Mouse (Mus musculus) CD8-positive naive resting alpha-beta T cell, adult 2 months (primary cell): Measurements from ENCODE around the gene Nufip2.
"Not testable (repeated sequence)": the region's sequence is repeated elsewhere in the genome, so short reads cannot be mapped to it uniquely, and the experiment has no call there.

Source experiments
- DNase-seq, 2 experiments: peaks; one replicate each; pipeline ENCODE4 v3.0.0; 2022; ENCODE audit warnings: low read depth in 2 of 2, low spot score in 2 of 2

Gene Nufip2

DNA sequence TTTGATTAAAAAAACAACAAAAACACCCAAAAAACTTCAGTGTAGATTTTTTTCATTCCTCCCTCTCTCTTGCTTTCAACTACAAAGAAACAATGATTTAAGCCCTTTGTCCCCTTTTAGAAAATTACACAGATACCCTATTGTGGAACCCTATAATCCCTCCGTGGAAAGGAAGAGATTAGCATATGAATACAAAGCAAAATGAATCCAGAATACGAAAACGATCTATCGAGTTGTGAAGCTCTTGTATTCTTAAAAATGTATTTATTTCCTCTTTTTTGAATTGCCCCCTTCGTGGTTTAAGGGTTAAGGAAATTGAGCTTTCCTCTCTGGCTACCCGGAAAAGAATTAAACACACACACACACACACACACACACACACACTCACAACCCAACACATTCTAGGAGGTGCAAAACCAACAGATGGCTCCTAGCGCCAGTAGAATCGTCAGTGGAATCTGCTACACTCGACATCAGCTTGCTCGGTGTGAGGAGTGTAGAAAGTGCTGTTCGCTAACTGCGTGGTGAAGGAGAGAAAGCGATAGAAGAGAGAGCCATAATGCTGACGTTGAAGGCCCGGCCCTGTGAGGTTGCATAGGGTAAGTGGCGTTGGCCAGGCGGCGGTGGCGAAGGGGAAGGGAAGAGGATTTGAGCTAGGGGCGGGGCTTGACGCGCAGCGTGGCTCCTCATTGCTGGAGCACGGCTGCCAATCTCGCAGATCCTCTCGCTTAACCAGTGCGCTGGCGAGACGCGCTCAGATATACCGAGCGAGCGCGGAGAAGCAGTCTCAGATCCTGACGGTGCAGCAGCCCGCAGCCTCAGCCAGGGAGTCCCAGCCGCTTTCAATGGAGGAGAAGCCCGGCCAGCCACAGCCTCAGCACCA lies at the start of gene Nufip2:
Gene Nufip2, plus strand, starts transcription at position 773 of the 883 bp plus-strand sequence.
- peak; percentile 97 to 98 for DNase-seq

DNA sequence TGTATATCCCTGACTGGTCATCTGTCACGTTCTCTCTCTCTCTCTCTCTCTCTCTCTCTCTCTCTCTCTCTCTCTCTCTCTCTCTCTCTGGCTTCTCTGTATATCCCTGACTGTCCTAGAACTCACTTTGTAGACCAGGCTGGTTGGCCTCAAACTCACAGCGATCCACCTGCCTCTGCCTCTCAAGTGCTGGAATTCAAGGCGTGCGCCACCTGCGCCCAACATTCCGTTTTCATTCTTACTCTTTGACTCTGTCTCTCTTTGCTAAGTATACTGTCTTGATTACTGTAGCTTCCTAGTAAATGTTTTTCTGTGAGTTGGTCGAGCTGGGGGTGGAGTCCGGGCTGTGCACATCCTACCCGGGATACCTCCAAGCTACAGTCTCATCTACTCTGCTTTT lies 44.6 kb upstream of the Nufip2 start:
- DNase-seq: no peak

DNA sequence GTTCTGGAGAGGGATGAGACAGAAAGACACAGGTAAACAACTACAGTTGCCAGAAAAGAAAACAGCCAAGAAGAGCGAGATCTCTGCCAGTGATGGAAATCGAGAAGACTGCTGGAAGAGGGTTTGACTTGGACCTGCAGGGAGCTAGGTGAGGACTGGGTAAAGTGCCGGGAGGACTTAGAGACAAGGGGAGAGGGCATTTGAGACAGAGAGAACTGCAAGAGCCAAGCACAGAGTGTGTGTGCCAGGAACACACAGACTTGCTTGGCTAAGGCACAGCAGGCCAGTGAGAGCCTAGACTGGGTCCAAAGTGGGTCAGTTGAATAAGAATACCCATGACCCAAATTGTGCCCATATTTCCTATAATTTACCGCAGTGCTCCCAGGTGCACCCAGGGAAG lies 40.5 kb upstream of the Nufip2 start:
- no peak for DNase-seq

DNA sequence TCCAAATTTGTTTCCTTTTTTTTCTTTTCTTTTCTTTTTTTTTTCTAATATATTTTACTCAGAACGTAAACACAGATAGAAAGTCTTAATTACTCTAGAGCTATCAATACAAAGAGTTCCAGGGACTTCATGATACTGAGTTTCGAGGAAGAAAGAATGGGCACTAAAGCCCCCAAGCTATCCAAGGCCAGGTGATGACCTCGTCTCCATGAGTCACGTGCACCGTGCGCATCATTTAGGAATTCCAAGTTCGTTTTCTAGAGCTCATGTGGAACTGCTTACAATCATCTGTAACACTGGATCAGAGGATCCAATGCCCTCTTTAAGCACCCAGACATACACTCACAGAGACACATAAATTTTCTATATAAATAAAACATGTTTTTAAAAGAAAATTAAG lies 37.1 kb upstream of the Nufip2 start:
- DNase-seq: no peak

DNA sequence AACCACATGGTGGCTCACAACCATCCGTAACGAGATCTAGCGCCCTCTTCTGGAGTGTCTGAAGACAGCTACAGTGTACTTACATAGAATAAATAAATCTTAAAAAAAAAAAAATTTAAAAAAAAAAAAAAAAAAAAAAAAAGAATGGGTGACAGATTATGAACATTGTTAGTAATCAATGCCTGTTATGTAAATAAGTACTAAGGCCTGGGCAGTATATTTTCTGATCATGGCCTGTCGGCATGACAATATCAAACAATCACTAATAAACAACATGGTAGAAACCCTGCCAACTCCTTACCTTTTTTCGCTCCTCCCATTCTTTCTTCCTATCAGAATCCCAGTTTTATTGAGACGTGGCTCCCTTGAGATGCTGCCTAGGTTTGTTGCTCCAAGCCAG lies 33.5 kb upstream of the Nufip2 start:
- DNase-seq: no peak

DNA sequence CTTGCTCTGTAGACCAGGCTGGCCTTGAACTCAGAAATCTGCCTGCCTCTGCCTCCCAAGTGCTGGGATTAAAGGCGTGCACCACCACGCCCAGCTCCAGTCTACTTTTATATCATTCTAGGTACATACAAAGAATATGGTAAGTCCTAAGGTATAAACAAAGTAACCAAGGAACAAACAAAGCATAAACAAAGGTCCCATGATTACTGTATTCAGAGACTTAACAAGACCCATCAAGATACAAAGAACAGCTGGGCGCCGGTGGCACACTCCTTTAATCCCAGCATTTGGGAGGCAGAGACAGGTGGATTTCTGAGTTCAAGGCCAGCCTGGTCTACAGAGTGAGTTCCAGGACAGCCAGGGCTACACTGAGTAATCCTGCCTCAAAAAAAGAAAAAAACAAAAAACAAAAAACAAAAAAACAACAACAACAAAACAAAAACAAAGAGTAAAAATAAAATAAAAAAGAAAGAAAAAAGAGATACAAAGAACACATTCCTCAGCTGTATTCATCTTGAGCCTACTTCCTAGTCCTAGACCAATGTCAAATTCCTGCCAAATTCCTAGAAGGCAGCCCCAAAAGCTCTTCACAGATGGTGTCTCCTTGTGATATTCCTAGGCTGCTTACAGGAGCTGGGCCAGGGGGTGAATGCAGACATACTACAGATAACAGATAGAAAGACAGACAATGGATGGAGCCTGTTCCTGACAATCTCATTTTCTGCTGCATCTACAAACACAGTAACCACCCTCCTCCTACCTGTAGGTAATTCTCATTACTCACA lies 32.4 kb upstream of the Nufip2 start:
- DNase-seq: not testable (repeated sequence)

DNA sequence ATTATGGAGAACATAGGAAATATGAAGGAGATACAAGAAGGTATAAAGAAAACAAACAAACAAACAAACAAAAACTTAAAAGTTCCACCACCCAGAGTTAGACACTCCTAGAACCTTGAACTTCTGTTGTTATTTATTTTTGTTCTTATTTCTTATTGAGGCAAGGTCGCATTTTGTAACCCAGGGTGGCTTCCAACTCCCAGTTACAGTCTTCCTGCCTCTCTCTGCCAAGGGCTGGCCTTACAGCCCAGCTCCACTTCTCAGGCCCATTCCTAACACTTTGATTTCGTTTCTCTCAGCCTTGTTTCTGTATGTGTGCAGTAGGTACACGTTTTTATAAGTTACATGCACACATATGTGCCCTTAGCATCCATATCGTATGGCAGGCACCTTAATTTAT lies 26.0 kb upstream of the Nufip2 start:
- no peak for DNase-seq

DNA sequence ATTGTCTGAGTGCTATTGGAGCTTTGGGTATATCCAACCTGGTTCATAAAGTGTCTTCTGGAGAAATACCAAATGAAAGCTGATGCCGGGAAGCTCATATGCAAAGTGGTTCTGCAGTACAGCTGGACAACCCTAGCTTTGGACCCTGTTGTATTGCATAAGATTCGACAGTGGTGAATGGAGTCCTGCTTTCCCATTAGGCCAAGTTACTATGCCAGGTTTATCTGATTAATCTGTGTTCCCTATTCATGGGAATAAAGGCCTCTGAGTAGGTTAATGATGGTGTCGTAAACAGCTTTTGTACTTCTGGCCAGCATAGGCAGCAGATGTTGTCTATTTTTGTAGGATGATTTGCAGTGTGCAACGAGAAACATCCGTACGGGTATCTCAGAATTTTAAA lies 22.3 kb upstream of the Nufip2 start:
- DNase-seq: no peak

DNA sequence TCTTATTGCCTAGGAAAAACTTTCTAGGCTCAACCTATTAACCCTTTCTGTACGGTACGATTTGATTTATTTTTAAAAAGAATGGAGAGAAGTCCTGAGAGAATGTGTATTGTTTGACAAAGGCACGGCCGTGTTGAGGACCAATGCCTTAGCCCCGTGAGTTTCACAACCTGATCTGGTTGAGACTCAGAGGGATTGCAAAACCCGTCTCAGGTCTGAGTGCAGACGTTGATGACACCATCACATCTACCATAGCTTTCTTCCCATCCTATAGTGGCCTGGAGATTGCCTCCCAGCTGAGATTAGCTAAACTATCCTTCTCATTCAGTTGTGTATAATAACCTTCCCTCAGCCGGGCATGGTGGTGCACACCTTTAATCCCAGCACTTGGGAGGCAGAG lies 21.9 kb upstream of the Nufip2 start:
- DNase-seq: no peak

DNA sequence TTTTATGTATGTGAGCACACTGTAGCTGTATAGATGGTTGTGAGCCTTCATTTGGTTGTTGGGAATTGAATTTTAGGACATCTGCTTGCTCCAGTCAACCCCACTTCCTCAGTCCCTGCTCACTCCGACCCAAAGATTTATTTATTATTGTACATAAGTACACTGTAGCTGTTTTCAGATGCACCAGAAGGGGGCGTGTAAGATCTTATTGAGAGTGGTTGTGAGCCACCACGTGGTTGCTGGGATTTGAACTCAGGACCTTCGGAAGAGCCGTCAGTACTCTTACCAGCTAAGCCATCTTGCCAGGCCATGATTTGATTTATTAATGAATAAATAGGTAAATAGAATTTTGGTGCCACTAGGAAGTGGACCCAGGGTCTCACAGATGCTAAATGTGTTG lies 20.6 kb upstream of the Nufip2 start:
- peak in 1 of 2 experiments; percentile 9 for DNase-seq

DNA sequence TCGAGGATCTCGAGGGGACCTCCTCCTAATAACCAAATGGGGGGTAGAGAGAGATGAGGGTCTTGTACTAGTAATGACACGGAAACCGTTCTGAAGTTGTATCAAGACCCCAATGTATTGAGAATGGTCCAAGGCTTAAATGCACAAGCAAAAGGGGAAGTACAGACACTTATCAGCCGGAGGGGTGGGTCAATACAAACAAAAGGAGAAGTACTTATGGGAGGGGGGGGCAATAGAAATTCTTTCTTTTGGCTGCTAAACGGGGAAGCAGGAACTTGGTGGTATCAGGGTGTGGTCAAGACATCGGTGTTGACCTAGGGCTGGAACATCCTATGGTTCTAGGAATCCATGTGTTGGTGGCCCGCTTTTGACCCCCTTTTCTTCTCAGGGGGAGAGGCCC lies 19.2 kb upstream of the Nufip2 start:
- DNase-seq: not testable (repeated sequence)

DNA sequence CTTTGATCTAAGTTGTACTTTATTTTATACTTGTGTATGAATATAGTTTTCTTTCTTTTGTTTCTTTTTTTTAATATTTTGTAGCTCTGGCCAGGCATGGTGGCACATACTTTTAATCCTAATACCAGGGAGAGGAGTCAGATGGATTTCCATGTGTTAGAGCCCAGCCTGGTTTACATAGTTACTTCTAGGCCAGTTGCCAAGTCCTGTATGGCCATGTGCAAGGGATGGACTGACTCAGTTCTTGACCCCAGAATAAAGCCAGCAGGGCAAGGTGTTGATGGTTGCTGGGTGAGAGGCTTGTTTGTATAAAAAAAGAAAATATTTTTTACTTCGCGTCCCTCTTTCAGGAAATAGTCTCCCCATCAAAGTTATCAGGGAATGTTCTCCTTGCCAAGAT lies 13.2 kb upstream of the Nufip2 start:
- no peak for DNase-seq

DNA sequence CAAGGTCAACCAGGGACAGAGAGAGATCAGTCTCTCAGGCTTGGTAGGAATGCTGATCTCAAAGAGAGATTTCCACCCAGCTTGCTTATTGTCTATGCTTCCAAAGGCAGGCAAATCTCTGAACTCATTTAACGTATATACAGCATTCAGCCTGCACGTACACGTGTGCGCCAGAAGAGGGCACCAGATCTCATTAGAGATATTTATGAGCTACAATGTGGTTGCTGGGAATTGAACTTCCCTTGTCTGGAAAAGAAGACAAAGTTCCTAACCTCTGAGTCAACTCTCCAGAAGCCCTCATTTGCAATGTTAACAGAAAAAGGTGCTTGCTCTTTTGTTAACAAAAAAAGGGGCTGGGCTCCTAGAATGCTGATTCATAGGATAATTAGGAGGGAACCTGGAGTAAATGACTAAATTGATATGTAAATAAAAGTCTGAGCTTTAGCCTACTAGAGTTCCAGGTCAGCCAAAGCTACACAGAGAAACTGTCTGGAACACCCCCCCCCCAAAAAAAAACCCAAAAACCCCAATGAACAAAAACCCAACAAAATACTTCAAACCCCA lies 12.4 kb upstream of the Nufip2 start:
- no peak for DNase-seq

DNA sequence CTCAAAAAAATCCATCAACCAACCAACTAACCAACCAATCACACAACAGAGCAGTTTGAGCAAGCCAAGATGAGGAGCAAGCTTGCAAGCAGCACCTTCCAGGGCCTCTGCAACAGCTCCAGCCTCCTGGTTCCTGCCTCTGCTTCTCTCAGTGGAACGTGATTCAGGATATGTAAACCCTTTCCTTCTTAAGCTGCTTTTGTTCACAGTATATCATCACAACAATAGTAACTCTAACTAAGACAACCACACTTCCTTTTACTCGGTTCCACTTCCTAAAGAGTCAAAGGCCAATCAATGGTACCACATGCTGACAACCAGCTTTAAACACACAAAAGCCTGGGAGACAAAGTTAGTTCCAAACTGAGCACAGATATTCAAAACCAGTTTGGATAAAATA lies 5.9 kb upstream of the Nufip2 start:
- no peak for DNase-seq

DNA sequence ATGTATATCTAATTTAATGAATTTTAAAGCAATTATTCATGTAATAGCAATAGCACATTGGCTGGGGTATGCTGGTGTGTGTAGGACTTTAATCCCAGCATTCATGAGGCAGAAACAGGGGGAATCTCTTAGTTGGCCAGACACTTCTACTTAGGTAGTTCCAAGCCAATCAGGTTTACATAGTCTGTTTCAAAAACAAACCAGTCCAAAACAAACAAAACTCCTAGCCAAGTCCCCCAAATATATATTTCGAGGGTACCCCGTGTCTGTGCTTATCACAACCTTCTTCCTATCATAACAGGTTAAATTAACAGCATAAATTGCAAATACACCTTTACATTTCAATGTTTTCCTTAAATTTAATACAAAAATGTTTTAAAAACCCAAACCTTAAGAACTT lies 1.1 kb upstream of the Nufip2 start:
- DNase-seq: no peak

DNA sequence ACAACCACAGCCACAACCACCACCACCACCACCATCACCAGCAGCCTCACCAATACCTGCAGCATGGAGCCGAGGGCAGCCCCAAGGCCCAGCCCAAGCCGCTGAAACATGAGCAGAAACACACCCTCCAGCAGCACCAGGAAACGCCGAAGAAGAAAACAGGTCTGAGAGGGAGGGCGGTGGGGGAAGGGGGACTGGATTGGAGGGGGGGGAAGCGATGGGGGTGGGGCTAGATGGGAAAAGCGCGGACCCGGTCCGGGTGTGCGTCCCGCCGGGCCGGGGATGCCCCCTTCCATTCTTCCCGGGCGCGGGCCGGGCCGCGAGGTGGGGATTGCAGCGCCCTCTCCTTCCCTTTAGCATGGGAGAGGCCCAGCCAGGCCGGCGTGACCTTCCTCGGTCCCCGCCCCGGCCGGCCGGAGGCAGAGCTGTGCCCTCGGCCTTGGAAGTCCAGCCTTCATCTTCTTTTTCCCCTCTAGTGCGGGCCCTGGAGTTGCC lies 438 bp downstream of the Nufip2 start:
- peak in 1 of 2 experiments; percentile 23 for DNase-seq

DNA sequence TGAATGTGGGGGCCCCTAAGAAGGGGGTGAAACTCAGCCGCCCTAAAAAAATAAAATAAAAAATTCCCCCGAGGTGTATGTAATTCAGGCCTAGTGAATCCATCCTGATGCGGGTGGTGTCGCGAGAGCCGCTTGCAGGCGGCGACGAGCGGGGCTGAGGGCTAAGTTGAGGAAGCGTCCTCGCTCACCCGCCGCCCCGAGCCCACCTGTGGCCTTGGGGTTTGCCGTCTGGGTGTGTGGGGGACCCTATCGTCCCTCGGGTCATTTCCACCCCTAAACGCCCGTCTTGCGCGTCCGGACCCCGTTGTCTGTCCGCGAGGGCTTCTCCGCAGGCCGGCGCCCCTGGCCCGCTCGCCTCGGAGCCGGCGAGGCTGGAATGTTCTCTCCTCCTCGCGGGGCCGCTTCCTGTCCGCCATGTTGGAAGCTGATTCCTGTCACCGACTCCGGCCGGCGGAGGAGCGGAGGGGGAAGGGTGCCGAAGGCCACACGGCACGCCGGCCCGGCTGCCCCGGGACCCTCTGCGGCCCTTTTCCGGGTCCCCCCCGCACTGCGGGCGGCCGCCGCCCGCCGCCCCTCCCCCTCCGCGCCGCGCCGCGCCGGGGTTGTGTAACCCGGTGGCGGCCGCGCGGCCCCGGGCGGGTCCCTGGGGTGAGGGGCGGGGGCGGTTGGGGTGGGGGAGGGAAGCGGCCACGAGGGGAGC lies 1.0 kb downstream of the Nufip2 start:
- DNase-seq: peak; percentile 50 to 56

DNA sequence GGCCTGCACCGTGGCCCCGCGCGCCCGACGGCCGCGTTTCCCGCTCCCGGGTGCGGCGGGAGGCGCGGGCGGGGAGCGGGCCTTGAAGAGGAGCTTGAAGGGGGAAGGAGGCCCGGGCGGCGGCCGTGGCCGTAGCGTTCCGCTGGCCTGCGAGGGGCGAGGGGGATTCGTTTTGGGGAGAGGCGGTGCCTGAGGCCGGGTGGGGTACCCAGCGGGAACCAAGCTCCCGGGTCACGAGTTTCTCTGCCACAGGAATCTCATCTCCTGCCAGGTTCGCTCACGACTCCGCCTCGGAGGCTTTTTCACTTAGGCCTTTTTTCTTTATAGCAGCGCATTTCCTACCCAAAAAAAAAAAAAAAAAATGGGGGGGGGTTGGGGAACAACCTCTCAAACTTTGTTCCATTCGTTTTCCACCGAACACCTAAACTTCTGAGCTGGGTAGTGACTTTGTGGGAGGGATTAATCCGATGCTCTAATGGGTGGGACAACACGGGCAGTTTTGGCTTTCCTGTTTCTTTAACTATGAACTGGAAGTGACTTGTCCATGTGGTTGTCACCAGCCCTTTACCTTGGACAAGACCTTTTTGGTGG lies 1.7 kb downstream of the Nufip2 start:
- peak in 1 of 2 experiments; percentile 25 for DNase-seq

DNA sequence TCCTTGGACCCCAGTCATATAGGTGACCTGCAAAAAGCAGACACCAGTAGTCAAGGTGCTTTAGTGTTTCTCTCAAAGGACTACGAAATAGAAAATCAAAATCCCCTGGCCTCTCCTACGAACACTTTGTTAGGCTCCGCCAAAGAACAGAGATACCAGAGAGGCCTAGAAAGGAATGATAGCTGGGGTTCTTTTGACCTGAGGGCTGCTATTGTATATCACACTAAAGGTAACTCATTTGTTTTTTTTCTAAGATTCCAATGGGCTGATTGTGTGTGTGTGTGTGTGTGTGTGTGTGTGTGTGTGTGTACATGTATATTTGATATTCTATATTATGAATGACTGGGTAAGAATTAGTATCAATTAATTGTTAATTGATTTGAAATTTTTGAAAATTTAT lies 7.1 kb downstream of the Nufip2 start:
- DNase-seq: no peak

DNA sequence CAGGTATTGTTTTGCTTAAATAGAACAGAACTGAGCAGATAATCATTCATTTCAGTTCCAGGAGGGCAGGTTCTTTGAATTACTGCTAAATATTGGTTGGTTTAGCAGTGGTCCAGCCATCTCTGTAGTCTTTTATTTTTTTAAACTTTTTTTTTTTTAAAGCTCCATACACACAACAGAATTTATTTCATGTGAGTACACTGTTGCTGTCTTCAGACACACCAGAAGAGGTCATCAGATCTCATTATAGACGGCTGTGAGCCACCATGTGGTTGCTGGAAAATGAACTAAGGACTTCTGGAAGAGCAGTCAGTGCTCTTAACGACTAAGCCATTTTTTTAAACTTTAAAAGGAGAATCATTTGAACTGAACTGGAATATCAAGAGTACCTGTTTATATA lies 11.3 kb downstream of the Nufip2 start:
- no peak for DNase-seq

DNA sequence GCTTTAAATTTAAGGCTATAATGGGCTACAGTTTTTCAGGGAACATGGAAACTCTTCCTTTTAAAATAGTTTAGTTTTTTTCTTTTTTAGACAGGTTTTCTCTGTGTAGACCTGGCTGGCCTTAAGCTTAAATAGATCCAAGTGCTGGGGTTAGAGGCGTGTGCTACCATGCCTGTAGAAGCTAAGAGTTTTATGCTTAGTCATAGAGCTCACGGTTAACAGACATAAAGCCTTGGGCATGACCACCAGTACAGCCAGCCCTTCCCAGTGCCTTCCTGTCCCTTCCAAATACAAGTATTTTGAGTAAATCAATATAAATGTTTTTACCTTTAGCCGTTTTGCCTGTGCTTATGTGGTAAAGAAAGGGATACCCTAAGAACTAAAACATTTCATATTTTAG lies 20.0 kb downstream of the Nufip2 start:
- no peak for DNase-seq
